Mouse (Mus musculus): ENCODE results near the gene Zswim7.

GRCm38 (mm10) chr11:62294121-62294520 lies 12.9 kb upstream of the Zswim7 start:
- TF ChIP-seq CTCF (conservative IDR thresholded peaks at IDR 0.05; ENCODE audit: low read length) = no peak
- no peak for TF ChIP-seq POU5F1 (IDR thresholded peaks at IDR 0.05; ENCODE audit: borderline replicate concordance, low read length)
